Comparison of ENCODE assay signal across 8 mouse cellular contexts in the genomic region with DNA sequence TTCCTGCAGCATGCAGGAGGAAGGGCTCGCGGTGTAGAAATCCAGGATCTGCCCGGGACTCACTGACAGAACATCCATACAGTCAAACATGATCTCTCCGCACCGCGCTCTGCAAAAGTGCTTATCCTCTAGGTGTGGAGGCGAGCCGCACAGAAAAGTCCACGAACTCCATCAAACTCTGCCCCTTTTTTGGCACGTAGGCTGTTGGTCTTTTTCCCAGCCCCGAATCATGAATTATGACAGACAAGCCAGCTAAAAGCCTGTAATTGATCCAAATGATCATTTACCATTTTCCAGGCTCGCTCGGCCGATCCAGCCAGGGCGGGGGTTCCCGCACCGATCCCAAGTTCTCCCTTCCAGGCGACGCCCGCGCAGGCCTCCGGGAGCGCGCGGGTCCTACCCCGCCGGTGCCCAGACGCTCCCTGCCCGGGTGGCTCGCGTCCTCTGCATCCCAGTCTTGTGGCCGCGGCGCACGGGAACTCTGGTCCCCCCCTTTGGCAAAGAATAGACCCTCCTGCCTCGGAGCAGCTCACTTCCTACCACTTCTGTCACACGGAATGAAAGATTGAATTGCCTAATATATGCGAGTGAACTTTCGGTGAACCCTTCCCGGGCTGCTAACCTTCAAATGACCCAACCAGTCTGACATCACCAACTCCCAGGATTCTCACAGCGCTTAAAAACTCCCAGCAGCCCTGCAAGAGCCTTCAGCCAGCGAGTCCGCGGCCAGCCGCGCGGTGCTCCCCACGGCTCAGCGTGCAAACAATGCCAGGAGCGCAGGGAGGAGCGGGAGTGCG.
DNase-seq lines count a peak whose midpoint lies in the region; ATAC-seq and TF ChIP-seq lines count a peak whose summit lies in the region.

No protein-coding gene starts in this region.

- peak overlapping the region; percentile 67 for H3K27ac ChIP-seq in liver, postnatal 0 days (ENCODE audit: low read depth)
- peak overlapping the region; percentile 79 for H3K27ac ChIP-seq in neural tube, embryonic 14.5 days (ENCODE audit: low read depth, low read length)

- peak overlapping the region; percentile 75 for H3K4me2 ChIP-seq in liver, postnatal 0 days (ENCODE audit: low read depth, low read length)
- peak overlapping the region; percentile 82 for H3K4me2 ChIP-seq in neural tube, embryonic 14.5 days (ENCODE audit: low read depth, low read length)

- peak; percentile 16; the same call in 1 of the 2 replicates for TF ChIP-seq CTCF in liver, postnatal 0 days (IDR thresholded peaks at IDR 0.05; ENCODE audit: low read depth)

- peak; percentile 97 for DNase-seq in R1 (ENCODE audit: low read depth, low spot score)
- peak; percentile 62 to 76 for DNase-seq in cerebellum, postnatal 10 days
- peak; percentile 52 to 80 for DNase-seq in frontal cortex, adult 2 months (ENCODE audit: extremely low spot score in 1 of 2, low spot score in 1 of 2)
- peak; percentile 78 to 86 for DNase-seq in heart, postnatal 36 days
- DNase-seq in layer of hippocampus, adult 18-20 months (ENCODE audit: low spot score in 2 of 2): peak; percentile 62 to 70
- peak; percentile 75 for DNase-seq in liver, postnatal 0 days
- DNase-seq in urinary bladder, postnatal 25 days (ENCODE audit: low spot score): peak; percentile 62

- TF ChIP-seq EP300 in liver, postnatal 0 days (IDR thresholded peaks at IDR 0.05; ENCODE audit: low read depth): 0 out of 2 replicates have a peak, but pooled peaks have one; percentile 25

- peak overlapping the region; percentile 61 for H3K9ac ChIP-seq in liver, postnatal 0 days (replicated peaks)
- H3K9ac ChIP-seq in neural tube, embryonic 14.5 days (replicated peaks; ENCODE audit: low read depth, low read length): peak overlapping the region; percentile 66

- H3K4me1 ChIP-seq in liver, postnatal 0 days (ENCODE audit: insufficient read depth): peaks cover 7% of the 10 kb centered on the region
- peaks cover 13% of the 10 kb centered on the region for H3K4me1 ChIP-seq in neural tube, embryonic 14.5 days (ENCODE audit: control insufficient read depth, insufficient read depth, low read length)

- no peaks in the 10 kb centered on the region for H3K9me3 ChIP-seq in liver, postnatal 0 days (ENCODE audit: low read length)
- H3K9me3 ChIP-seq in neural tube, embryonic 14.5 days (ENCODE audit: control insufficient read depth, low read length): no peaks in the 10 kb centered on the region

- no peaks in the 10 kb centered on the region for H3K36me3 ChIP-seq in liver, postnatal 0 days (replicated peaks; ENCODE audit: insufficient read depth, low read length)
- H3K36me3 ChIP-seq in neural tube, embryonic 14.5 days (ENCODE audit: control insufficient read depth, insufficient read depth, low read length): no peaks in the 10 kb centered on the region

- H3K27me3 ChIP-seq in liver, postnatal 0 days (ENCODE audit: insufficient read depth, low read length): peaks cover 15% of the 10 kb centered on the region
- no peaks in the 10 kb centered on the region for H3K27me3 ChIP-seq in neural tube, embryonic 14.5 days (ENCODE audit: control insufficient read depth, insufficient read depth, low read length)

- H3K4me3 ChIP-seq in liver, postnatal 0 days (ENCODE audit: low read depth, low read length): peak overlapping the region; percentile 54
- H3K4me3 ChIP-seq in neural tube, embryonic 14.5 days (ENCODE audit: low read depth, low read length): peak overlapping the region; percentile 60

- ATAC-seq in liver, postnatal 0 days: peak; percentile 94
- peak; percentile 93 for ATAC-seq in neural tube, embryonic 14.5 days (ENCODE audit: low read depth)

- intact Hi-C loops in heart, postnatal 36 days (cut with DNase I): loop anchor here (2.0 to 5.0 kb wide), 4 partner anchors 24 to 328 kb away; a partner anchor contains a TSS

- WGBS in liver, postnatal 0 days (ENCODE audit: insufficient replicate concordance): 2% methylated on average over 52 of the region's 52 CpGs
- under 1% methylated on average over 52 of the region's 52 CpGs for WGBS in neural tube, embryonic 14.5 days

Comparison
In these comparisons a context has a peak if more than half of its experiments do, and no peak if none do; other contexts are left out.
1. Peak in every context shown above with its lines: DNase-seq, ATAC-seq, H3K4me3 ChIP-seq and H3K27ac ChIP-seq.